Mouse (Mus musculus): ENCODE results near the gene Cyren. TPM values are rescaled to one million over a fixed set of nuclear protein-coding genes. Genes with fewer than 3 reads are reported as not detected.

The Cyren gene
- polyA plus RNA-seq (2015; fragmentation: Nextera tagmentation; extraction: Ambion mirVana): 10.2 and 10.6 TPM in 2 replicates

GRCm38 (mm10) chr6:34877509-34878321 is at the start of gene Cyren:
Gene Cyren (minus strand): TSS chr6:34878060.

GRCm38 (mm10) chr6:34919956-34920355 is 42.1 kb upstream of the Cyren start, which contains the start of gene Stra8:
Gene Stra8 (plus strand): TSS chr6:34920163.

GRCm38 (mm10) chr6:34910371-34911219 is 32.7 kb upstream of the Cyren start, which contains the start of gene Wdr91:
Gene Wdr91 (minus strand): TSS chr6:34910876.

GRCm38 (mm10) chr6:34862791-34863403 is 15.0 kb downstream of the Cyren start, which contains the start of gene Tmem140:
Gene Tmem140 (plus strand): TSS chr6:34863146.

Other genes with a start within 250 kb of the Cyren start
- 4.6 and 6.0 TPM in 2 replicates for gene Agbl3, start 97.6 kb downstream of the Cyren start, polyA plus RNA-seq (2015; fragmentation: Nextera tagmentation; extraction: Ambion mirVana)
- 3.3 and 5.0 TPM in 2 replicates for gene Tmem140, start 14.9 kb downstream of the Cyren start, polyA plus RNA-seq (2015; fragmentation: Nextera tagmentation; extraction: Ambion mirVana)
- 13.4 and 14.8 TPM in 2 replicates for gene Wdr91, start 32.8 kb upstream of the Cyren start, polyA plus RNA-seq (2015; fragmentation: Nextera tagmentation; extraction: Ambion mirVana)
- not detected in 2 replicates for gene Stra8, start 42.1 kb upstream of the Cyren start, polyA plus RNA-seq (2015; fragmentation: Nextera tagmentation; extraction: Ambion mirVana)
- 0.40 and 0.42 TPM in 2 replicates for gene Slc23a4, start 110.3 kb upstream of the Cyren start, polyA plus RNA-seq (2015; fragmentation: Nextera tagmentation; extraction: Ambion mirVana)

Measured in spleen, postnatal 0 days (tissue).